Mouse (Mus musculus): ENCODE measurements around the gene Amdhd2. TPM values are rescaled to one million over a fixed set of nuclear protein-coding genes. Genes with fewer than 3 reads are reported as not detected.
"Not testable (repeated sequence)": the region's sequence is repeated elsewhere in the genome, so short reads cannot be mapped to it uniquely, and the experiment has no call there.

Amdhd2 gene
- polyA plus RNA-seq, 1 experiment = 116 TPM

DNA sequence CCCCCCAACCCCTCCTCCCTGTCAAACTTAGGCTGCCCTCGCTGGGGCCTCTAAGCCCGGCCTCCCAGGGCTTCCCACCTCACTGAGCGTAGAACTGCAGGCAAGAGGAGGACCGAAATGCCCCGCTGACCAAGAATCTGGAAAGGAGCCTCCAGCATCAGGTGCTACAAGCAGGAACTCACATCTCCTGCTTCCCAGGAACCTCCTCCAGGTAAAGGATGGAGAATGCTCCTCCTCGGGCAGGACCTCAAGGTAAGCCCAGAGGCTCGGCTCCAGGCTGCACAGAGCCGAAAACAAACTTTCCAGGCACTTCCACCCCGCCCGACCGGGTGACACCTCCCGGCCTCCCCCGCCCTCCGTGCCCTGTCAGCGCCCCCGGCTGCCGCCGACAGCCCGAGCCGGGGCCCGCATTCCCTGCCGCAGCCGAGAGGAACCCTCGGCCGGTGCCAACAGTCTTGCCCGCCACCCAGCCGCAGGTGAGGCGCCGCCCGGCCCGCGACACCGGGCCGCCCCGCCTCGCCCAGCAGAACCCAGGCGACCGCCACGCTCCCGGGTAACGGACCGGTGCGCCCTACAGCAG lies 22.6 kb downstream of the Amdhd2 start:
- Histone ChIP-seq H3K36me3 (ENCODE audit: control insufficient read depth, insufficient read depth, low read length) (no peaks in the 10 kb centered on the region), H3K27me3 (ENCODE audit: control insufficient read depth, insufficient read depth, low read length) (no peaks in the 10 kb centered on the region), H3K4me1 (ENCODE audit: control insufficient read depth, insufficient read depth, low read length) (peaks cover 9% of the 10 kb centered on the region), H3K27ac (ENCODE audit: control insufficient read depth, insufficient read depth, low read depth, low read length) (peak overlapping the region; percentile 85), H3K4me3 (ENCODE audit: control insufficient read depth, low read depth, low read length) (peak overlapping the region; percentile 95)
- TF ChIP-seq POLR2A (IDR thresholded peaks at IDR 0.05; ENCODE audit: control insufficient read depth, low read depth, low read length) (no peak), CTCF (IDR thresholded peaks at IDR 0.05; ENCODE audit: control insufficient read depth, insufficient read depth, insufficient replicate concordance, low read depth, low read length) (no peak)

DNA sequence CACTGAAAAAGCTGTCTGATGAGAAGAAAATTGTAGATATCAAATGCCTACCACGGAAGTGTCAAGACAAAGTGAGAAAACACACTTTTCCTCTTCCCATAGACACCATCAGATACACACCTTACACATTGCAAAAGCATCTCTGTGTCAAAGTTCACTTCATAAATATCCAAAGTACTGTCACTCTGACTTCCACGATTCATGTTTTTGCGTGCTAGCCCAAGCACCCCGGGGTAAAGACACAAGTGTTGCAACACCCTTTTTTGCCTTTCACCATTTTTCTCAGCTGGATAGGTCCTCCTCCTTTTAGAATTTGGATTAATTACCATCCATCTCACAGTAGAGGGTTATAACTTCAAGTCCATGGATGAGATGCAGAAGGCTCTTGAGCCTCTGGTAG lies 23.6 kb downstream of the Amdhd2 start:
- H3K27me3 ChIP-seq (ENCODE audit: control insufficient read depth, insufficient read depth, low read length) = no peaks in the 10 kb centered on the region
- no peaks in the 10 kb centered on the region for H3K36me3 ChIP-seq (ENCODE audit: control insufficient read depth, insufficient read depth, low read length)
- no peak overlapping the region for H3K27ac ChIP-seq (ENCODE audit: control insufficient read depth, insufficient read depth, low read depth, low read length)
- H3K4me3 ChIP-seq (ENCODE audit: control insufficient read depth, low read depth, low read length) = peak overlapping the region; percentile 95; the same call in 1 of the 2 replicates
- peaks cover 9% of the 10 kb centered on the region for H3K4me1 ChIP-seq (ENCODE audit: control insufficient read depth, insufficient read depth, low read length)
- TF ChIP-seq POLR2A (IDR thresholded peaks at IDR 0.05; ENCODE audit: control insufficient read depth, low read depth, low read length) (no peak), CTCF (IDR thresholded peaks at IDR 0.05; ENCODE audit: control insufficient read depth, insufficient read depth, insufficient replicate concordance, low read depth, low read length) (no peak)

DNA sequence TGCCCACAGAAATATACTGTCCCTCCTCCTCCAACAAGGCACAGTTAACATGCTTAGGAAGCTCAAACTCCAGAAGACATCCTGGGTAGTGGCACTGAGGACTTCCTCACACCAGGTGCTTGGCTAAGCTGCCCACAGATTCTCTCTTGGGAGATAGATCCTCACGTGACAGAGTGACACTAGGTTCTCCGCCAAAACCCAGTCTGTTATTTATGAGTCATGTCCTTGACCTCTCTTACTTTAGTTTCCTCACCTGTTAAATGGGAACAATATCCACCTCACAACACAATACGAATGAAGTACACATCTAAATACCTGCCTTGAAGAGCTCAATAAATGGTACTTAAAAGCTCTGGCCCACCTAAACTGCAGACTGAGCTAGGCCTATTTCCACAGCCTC lies 24.3 kb downstream of the Amdhd2 start:
- H3K36me3 ChIP-seq (ENCODE audit: control insufficient read depth, insufficient read depth, low read length) = no peaks in the 10 kb centered on the region
- H3K27ac ChIP-seq (ENCODE audit: control insufficient read depth, insufficient read depth, low read depth, low read length) = no peak overlapping the region
- H3K27me3 ChIP-seq (ENCODE audit: control insufficient read depth, insufficient read depth, low read length) = no peaks in the 10 kb centered on the region
- H3K4me1 ChIP-seq (ENCODE audit: control insufficient read depth, insufficient read depth, low read length) = peaks cover 9% of the 10 kb centered on the region
- H3K4me3 ChIP-seq (ENCODE audit: control insufficient read depth, low read depth, low read length) = no peak overlapping the region
- no peak for TF ChIP-seq CTCF (IDR thresholded peaks at IDR 0.05; ENCODE audit: control insufficient read depth, insufficient read depth, insufficient replicate concordance, low read depth, low read length)
- no peak for TF ChIP-seq POLR2A (IDR thresholded peaks at IDR 0.05; ENCODE audit: control insufficient read depth, low read depth, low read length)

DNA sequence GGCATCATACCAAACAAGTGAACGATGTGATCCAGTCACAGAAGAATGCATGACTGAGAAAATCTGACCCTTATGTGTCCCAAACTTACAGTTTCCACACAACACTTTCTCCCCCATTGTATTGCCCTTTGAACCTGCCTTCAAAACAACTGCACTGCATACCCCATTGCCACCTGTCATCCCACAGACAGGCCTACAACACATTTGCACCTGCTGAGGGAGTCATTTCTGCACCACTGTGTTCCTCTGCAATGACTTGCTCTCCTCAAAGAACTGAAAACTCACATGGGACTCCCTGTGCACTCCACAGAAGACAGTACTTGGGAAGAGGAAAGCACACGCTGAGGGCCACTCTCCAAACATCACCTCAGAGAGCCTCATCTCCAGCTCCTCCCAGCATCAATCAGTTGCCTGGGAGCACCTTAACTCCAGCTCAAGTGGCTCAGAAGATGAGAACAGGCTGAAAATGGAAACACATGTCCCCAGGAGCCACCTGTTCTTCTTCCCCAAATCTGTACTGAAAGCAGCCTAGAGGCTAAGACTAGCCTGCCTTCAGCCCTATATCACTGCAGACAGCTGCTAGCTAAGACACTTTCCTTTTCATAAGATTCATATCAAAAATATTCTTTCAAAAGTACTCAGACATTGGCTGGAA lies 26.2 kb downstream of the Amdhd2 start:
- H3K36me3 ChIP-seq (ENCODE audit: control insufficient read depth, insufficient read depth, low read length) = no peaks in the 10 kb centered on the region
- no peak overlapping the region for H3K4me3 ChIP-seq (ENCODE audit: control insufficient read depth, low read depth, low read length)

DNA sequence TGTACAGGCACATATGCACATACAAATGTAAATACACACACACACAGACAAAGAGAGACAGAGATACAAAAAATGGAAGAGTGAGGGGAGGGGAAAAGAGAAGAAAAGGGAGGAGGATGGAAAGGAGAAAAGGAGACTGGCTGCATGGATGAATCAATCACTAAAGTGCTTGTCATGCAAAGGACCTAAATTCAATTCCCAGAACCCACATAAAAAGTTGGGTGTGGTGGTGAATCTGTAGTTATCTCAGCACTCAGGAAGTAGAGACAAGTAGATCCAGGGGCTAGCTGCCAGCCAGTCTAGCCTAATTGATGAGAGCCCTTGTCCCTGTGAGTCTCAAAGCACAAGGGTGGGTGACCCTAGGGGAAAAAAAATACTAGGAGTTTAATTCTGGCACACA lies 29.5 kb downstream of the Amdhd2 start:
- Histone ChIP-seq H3K27ac (ENCODE audit: control insufficient read depth, insufficient read depth, low read depth, low read length) (no peak overlapping the region), H3K27me3 (ENCODE audit: control insufficient read depth, insufficient read depth, low read length) (no peaks in the 10 kb centered on the region)
- TF ChIP-seq POLR2A (IDR thresholded peaks at IDR 0.05; ENCODE audit: control insufficient read depth, low read depth, low read length) = no peak
- no peak for TF ChIP-seq CTCF (IDR thresholded peaks at IDR 0.05; ENCODE audit: control insufficient read depth, insufficient read depth, insufficient replicate concordance, low read depth, low read length)

More for the DNA sequence above, 26.2 kb downstream of the Amdhd2 start:
- no peak for TF ChIP-seq CTCF (IDR thresholded peaks at IDR 0.05; ENCODE audit: control insufficient read depth, insufficient read depth, insufficient replicate concordance, low read depth, low read length)
- no peak for TF ChIP-seq POLR2A (IDR thresholded peaks at IDR 0.05; ENCODE audit: control insufficient read depth, low read depth, low read length)
- Histone ChIP-seq H3K27ac (ENCODE audit: control insufficient read depth, insufficient read depth, low read depth, low read length) (no peak overlapping the region), H3K27me3 (ENCODE audit: control insufficient read depth, insufficient read depth, low read length) (no peaks in the 10 kb centered on the region), H3K4me1 (ENCODE audit: control insufficient read depth, insufficient read depth, low read length) (peaks cover 9% of the 10 kb centered on the region)

DNA sequence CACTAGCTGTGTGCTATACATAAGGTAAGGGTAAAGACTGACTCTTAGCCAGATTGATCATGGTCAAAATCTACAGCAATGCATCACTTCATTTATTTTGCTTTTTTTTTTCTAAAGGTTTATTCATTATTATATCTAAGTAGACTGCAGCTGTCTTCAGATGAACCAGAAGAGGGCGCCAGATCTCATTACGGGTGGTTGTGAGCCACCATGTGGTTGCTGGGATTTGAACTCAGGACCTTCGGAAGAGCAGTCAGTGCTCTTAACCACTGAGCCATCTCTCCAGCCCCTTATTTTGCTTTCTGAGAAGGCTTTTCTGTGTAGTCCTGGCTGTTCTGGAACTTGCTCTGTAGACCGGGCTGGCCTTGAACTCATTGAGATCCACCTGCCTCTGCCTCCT lies 30.6 kb downstream of the Amdhd2 start:
- not testable (repeated sequence) for H3K27ac ChIP-seq (ENCODE audit: control insufficient read depth, insufficient read depth, low read depth, low read length); H3K27me3 ChIP-seq (ENCODE audit: control insufficient read depth, insufficient read depth, low read length); H3K4me1 ChIP-seq (ENCODE audit: control insufficient read depth, insufficient read depth, low read length); H3K36me3 ChIP-seq (ENCODE audit: control insufficient read depth, insufficient read depth, low read length); H3K4me3 ChIP-seq (ENCODE audit: control insufficient read depth, low read depth, low read length)

More for the DNA sequence above, 29.5 kb downstream of the Amdhd2 start:
- peaks cover 2% of the 10 kb centered on the region for H3K4me1 ChIP-seq (ENCODE audit: control insufficient read depth, insufficient read depth, low read length)
- no peaks in the 10 kb centered on the region for H3K36me3 ChIP-seq (ENCODE audit: control insufficient read depth, insufficient read depth, low read length)
- H3K4me3 ChIP-seq (ENCODE audit: control insufficient read depth, low read depth, low read length) = no peak overlapping the region

DNA sequence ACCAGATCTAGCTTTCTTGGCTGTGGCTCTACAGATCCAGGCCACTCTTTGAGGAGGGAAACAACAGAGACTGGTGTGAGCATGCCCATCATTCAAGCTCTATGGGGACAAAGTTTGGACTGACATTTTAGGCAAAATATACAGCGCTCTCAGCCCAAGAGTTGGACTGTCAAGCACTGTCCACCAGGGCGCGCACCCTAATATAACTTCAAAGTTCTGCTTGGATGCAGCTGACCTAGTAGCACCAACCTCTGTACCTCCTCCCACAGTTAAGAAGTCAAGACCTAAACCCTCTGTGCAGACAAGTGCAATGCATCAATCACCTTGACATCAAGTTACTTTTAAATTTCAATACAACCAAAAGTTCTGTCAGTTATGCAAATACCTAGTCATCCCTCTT lies 32.0 kb downstream of the Amdhd2 start:
- Histone ChIP-seq H3K36me3 (ENCODE audit: control insufficient read depth, insufficient read depth, low read length) (no peaks in the 10 kb centered on the region), H3K27ac (ENCODE audit: control insufficient read depth, insufficient read depth, low read depth, low read length) (no peak overlapping the region), H3K27me3 (ENCODE audit: control insufficient read depth, insufficient read depth, low read length) (no peaks in the 10 kb centered on the region), H3K4me1 (ENCODE audit: control insufficient read depth, insufficient read depth, low read length) (no peaks in the 10 kb centered on the region; the same call in 1 of the 2 replicates), H3K4me3 (ENCODE audit: control insufficient read depth, low read depth, low read length) (no peak overlapping the region)
- TF ChIP-seq CTCF (IDR thresholded peaks at IDR 0.05; ENCODE audit: control insufficient read depth, insufficient read depth, insufficient replicate concordance, low read depth, low read length) (no peak), POLR2A (IDR thresholded peaks at IDR 0.05; ENCODE audit: control insufficient read depth, low read depth, low read length) (no peak)

DNA sequence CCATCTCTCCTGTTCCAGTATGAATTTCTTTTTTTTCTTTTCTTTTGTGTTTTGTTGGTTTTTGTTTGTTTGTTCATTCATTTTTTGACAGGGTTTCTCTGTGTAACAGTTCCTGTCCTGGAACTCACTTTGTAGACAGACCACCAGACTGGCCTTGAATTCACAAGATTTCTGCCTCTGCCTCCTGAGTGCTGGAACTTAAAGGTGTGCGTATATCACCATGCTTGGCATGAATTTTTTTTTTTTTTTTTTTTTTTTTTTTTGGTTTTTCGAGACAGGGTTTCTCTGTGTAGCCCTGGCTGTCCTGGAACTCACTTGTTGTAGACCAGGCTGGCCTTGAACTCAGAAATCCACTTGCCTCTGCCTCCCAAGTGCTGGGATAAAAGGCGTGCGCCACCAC lies 34.3 kb downstream of the Amdhd2 start:
- not testable (repeated sequence) for H3K4me1 ChIP-seq (ENCODE audit: control insufficient read depth, insufficient read depth, low read length); H3K4me3 ChIP-seq (ENCODE audit: control insufficient read depth, low read depth, low read length); H3K27ac ChIP-seq (ENCODE audit: control insufficient read depth, insufficient read depth, low read depth, low read length); H3K36me3 ChIP-seq (ENCODE audit: control insufficient read depth, insufficient read depth, low read length); H3K27me3 ChIP-seq (ENCODE audit: control insufficient read depth, insufficient read depth, low read length)
